Mouse (Mus musculus): ENCODE results near the gene Ncln.
A peak's percentile ranks its signal among the peaks of the same experiment; 100 is the strongest.

Ncln gene

DNA sequence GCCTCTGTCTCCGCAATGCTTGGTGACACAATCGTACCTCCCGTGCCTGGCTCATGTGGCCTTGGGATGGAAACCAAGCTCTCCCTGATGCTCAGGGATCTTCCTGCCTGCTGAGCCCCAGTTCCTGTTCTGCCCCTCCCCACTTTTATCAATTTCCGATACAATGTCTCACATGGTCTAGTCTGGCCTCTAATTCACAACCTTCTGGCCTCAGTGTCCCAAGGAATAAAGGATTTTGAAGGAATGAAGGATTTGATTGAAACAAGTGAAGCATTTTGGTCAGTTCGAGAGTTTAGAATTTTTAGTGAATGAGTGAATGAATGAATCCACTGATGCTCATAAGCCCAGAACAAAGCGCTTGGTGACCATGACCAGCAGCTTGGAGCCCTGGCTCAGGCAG, 26.9 kb upstream of the Ncln start:
- TF ChIP-seq CTCF (conservative IDR thresholded peaks at IDR 0.05; ENCODE audit: low read length) = no peak
- TF ChIP-seq POU5F1 (IDR thresholded peaks at IDR 0.05; ENCODE audit: borderline replicate concordance, low read length) = no peak
- TF ChIP-seq NANOG (IDR thresholded peaks at IDR 0.05; ENCODE audit: borderline replicate concordance, low read length) = no peak
- peak overlapping the region; percentile 69 for H3K4me3 ChIP-seq (replicated peaks; ENCODE audit: low read length)

DNA sequence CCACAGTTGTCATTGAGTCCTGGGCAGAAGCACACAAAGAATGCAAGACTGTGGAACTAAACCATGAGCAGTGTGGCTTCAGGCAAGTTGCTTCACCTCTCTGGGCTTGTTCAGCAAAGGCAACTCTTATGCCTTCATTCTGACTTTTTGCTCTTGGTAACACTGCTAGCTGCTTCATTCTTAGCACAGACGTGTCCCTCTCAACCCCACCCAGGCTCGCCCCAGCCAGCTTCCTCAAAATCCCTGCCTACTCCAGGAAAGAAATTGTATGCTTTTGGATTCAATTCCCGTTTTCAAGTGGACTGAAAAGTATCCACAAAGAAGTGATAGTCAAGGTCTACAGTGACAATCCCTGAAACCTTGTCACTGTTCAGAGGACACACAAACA, 23.8 kb upstream of the Ncln start:
- TF ChIP-seq NANOG (IDR thresholded peaks at IDR 0.05; ENCODE audit: borderline replicate concordance, low read length) = no peak
- TF ChIP-seq POU5F1 (IDR thresholded peaks at IDR 0.05; ENCODE audit: borderline replicate concordance, low read length) = no peak
- TF ChIP-seq CTCF (conservative IDR thresholded peaks at IDR 0.05; ENCODE audit: low read length) = no peak
- Histone ChIP-seq H3K9me3 (ENCODE audit: low read length) (no peaks in the 10 kb centered on the region), H3K4me3 (replicated peaks; ENCODE audit: low read length) (no peak overlapping the region), H3K4me1 (replicated peaks; ENCODE audit: low read depth, low read length) (peaks cover 37% of the 10 kb centered on the region), H3K27me3 (ENCODE audit: insufficient read depth, low read length) (peaks cover 33% of the 10 kb centered on the region), H3K36me3 (ENCODE audit: insufficient read depth, low read length) (no peaks in the 10 kb centered on the region)

More for the DNA sequence above, 26.9 kb upstream of the Ncln start:
- Histone ChIP-seq H3K27me3 (ENCODE audit: insufficient read depth, low read length) (peaks cover 33% of the 10 kb centered on the region), H3K9me3 (ENCODE audit: low read length) (no peaks in the 10 kb centered on the region), H3K4me1 (replicated peaks; ENCODE audit: low read depth, low read length) (peaks cover 29% of the 10 kb centered on the region), H3K36me3 (ENCODE audit: insufficient read depth, low read length) (no peaks in the 10 kb centered on the region)

DNA sequence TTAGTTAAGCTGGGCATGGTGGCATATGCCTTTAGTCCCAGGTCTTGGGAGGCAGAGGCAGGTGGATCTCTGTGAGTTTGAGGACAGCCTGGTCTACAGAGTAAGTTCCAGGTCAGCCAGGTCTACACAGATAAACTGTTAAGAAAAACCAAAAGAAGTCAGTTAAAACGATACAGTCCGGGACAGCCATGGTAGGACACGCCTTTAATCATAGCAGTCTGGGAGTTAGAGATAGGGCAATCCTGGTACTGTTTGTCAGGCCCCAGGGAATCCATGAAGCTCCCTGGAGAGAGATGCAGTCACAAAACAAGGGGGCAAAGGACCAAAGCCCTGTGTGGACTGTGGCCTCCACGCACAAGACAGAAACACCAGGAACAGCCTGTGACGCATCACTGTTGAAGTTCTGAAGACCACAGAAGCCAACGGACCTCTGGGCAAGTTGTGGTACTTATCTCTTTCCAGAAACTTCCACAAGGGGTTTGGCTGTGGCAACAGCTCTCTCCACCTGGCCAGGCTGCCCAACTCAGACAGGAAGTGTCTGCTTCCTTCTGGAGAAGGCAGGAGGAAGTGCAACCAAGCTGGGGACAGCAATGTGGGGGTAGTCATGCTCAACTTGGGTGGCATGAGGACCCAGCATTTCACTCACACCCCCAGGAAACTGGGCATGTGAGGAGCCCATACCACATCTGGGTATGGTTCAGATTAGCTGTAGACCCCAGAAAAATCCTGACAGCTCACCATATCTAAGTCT, 23.2 kb upstream of the Ncln start:
- Histone ChIP-seq H3K9me3 (ENCODE audit: low read length) (no peaks in the 10 kb centered on the region), H3K4me3 (replicated peaks; ENCODE audit: low read length) (no peak overlapping the region), H3K27me3 (ENCODE audit: insufficient read depth, low read length) (peaks cover 28% of the 10 kb centered on the region), H3K36me3 (ENCODE audit: insufficient read depth, low read length) (no peaks in the 10 kb centered on the region), H3K4me1 (replicated peaks; ENCODE audit: low read depth, low read length) (peaks cover 31% of the 10 kb centered on the region)
- TF ChIP-seq CTCF (conservative IDR thresholded peaks at IDR 0.05; ENCODE audit: low read length) (no peak), POU5F1 (IDR thresholded peaks at IDR 0.05; ENCODE audit: borderline replicate concordance, low read length) (no peak), NANOG (IDR thresholded peaks at IDR 0.05; ENCODE audit: borderline replicate concordance, low read length) (no peak)

DNA sequence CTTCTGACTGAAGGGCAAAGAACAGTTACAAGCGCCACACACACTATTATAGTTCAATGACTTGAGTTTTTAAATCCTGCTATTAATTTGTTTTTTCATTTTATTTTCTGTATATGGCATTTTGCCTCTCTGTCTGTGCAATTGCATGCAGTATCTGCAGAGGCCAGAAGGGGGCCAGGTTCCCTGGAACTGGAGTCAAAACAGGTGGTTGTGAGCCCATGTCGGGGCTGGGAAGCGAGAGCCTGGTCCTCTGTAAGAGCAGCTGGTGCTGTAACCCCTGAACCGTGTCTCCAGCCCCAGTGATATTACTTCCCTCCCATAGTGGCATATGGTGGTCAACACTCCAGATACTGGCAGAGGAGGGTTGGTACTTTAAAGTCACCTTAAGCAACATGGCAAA, 22.4 kb upstream of the Ncln start:
- H3K4me3 ChIP-seq (replicated peaks; ENCODE audit: low read length) = no peak overlapping the region
- no peaks in the 10 kb centered on the region for H3K36me3 ChIP-seq (ENCODE audit: insufficient read depth, low read length)
- H3K4me1 ChIP-seq (replicated peaks; ENCODE audit: low read depth, low read length) = peaks cover 23% of the 10 kb centered on the region
- peaks cover 6% of the 10 kb centered on the region for H3K9me3 ChIP-seq (ENCODE audit: low read length)
- H3K27me3 ChIP-seq (ENCODE audit: insufficient read depth, low read length) = peaks cover 22% of the 10 kb centered on the region
- peak; percentile 80 for TF ChIP-seq CTCF (conservative IDR thresholded peaks at IDR 0.05; ENCODE audit: low read length)
- TF ChIP-seq POU5F1 (IDR thresholded peaks at IDR 0.05; ENCODE audit: borderline replicate concordance, low read length) = no peak
- TF ChIP-seq NANOG (IDR thresholded peaks at IDR 0.05; ENCODE audit: borderline replicate concordance, low read length) = no peak

DNA sequence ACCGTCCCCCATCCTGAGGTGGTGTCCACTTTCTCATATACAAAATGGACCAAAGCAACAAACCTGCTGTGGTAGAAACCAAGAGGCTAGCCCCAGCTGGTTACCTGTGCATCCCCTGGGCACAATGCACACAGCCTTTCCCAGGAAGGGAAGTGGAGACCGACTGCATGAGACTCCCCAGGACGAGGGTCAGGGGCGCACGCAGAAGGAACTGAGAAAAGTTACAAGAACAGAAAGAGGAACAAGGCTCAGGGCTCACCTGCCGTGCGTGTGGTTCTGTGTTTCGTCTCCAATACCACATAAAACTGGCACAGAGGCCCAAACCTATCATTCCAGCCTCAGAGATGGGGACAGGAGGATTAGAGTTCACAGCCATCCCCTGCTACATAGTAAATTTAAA, 21.0 kb upstream of the Ncln start:
- H3K4me3 ChIP-seq (replicated peaks; ENCODE audit: low read length) = no peak overlapping the region
- H3K36me3 ChIP-seq (ENCODE audit: insufficient read depth, low read length) = no peaks in the 10 kb centered on the region
- peaks cover 8% of the 10 kb centered on the region for H3K9me3 ChIP-seq (ENCODE audit: low read length)
- TF ChIP-seq POU5F1 (IDR thresholded peaks at IDR 0.05; ENCODE audit: borderline replicate concordance, low read length) (no peak), NANOG (IDR thresholded peaks at IDR 0.05; ENCODE audit: borderline replicate concordance, low read length) (no peak), CTCF (conservative IDR thresholded peaks at IDR 0.05; ENCODE audit: low read length) (no peak)
- H3K27me3 ChIP-seq (ENCODE audit: insufficient read depth, low read length) = peaks cover 27% of the 10 kb centered on the region
- peaks cover 22% of the 10 kb centered on the region for H3K4me1 ChIP-seq (replicated peaks; ENCODE audit: low read depth, low read length)

DNA sequence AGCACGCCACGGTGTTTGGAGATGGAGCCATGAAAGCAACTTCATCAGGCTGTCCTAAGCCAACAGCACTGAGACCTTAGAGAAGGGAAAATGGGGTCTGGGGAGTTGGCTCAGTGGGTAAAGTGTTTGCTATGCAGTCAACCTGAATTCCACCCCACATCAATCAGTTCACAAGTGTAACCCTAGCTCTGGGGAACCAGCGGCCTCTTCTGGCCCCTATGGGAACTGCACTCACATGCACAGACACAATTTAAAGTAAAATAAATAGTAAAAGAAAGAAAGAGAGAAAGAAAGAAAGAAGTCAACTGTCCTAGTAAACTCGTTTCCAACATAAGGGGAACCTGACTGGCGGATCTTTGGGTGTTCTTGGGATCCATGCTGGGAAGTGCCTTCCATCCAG, 17.6 kb upstream of the Ncln start:
- Histone ChIP-seq H3K4me3 (replicated peaks; ENCODE audit: low read length) (no peak overlapping the region), H3K27me3 (ENCODE audit: insufficient read depth, low read length) (peaks cover 28% of the 10 kb centered on the region), H3K4me1 (replicated peaks; ENCODE audit: low read depth, low read length) (peaks cover 54% of the 10 kb centered on the region), H3K9me3 (ENCODE audit: low read length) (peaks cover 8% of the 10 kb centered on the region), H3K36me3 (ENCODE audit: insufficient read depth, low read length) (no peaks in the 10 kb centered on the region)
- TF ChIP-seq CTCF (conservative IDR thresholded peaks at IDR 0.05; ENCODE audit: low read length) (peak; percentile 76), NANOG (IDR thresholded peaks at IDR 0.05; ENCODE audit: borderline replicate concordance, low read length) (no peak), POU5F1 (IDR thresholded peaks at IDR 0.05; ENCODE audit: borderline replicate concordance, low read length) (no peak)

DNA sequence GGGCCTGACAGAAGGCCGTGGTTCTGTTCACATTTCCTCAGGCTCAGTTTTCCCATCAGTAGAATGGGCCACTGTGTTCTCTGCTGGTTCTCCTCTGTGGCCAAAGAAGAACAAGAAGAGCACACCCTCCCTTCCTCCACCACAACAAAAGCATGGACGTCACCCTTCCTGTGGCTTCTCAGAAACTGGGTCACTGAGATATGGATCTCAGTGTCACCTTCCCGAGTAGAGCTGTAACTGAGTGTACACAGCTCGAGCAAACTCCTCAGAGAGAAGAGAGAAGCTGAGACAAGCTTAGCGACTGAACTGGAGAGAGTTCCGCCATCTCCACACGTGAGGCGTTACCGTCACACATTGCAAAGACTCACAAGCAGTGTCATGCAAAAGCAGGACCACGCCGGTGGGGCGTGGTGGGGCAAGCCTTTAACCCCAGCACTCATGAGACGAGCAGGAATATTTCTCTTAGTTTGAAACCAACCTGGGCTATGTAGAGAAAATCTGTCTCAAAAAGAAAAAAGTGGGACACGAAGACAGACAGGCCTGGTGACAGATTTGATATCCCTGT, 14.1 kb upstream of the Ncln start:
- peaks cover 15% of the 10 kb centered on the region for H3K36me3 ChIP-seq (ENCODE audit: insufficient read depth, low read length)
- peaks cover 9% of the 10 kb centered on the region for H3K9me3 ChIP-seq (ENCODE audit: low read length)
- H3K4me1 ChIP-seq (replicated peaks; ENCODE audit: low read depth, low read length) = peaks cover 72% of the 10 kb centered on the region
- H3K4me3 ChIP-seq (replicated peaks; ENCODE audit: low read length) = peak overlapping the region; percentile 5; the same call in 1 of the 2 replicates
- TF ChIP-seq NANOG (IDR thresholded peaks at IDR 0.05; ENCODE audit: borderline replicate concordance, low read length) (no peak), POU5F1 (IDR thresholded peaks at IDR 0.05; ENCODE audit: borderline replicate concordance, low read length) (no peak; the same call in 1 of the 2 replicates)
- peaks cover 28% of the 10 kb centered on the region for H3K27me3 ChIP-seq (ENCODE audit: insufficient read depth, low read length)

DNA sequence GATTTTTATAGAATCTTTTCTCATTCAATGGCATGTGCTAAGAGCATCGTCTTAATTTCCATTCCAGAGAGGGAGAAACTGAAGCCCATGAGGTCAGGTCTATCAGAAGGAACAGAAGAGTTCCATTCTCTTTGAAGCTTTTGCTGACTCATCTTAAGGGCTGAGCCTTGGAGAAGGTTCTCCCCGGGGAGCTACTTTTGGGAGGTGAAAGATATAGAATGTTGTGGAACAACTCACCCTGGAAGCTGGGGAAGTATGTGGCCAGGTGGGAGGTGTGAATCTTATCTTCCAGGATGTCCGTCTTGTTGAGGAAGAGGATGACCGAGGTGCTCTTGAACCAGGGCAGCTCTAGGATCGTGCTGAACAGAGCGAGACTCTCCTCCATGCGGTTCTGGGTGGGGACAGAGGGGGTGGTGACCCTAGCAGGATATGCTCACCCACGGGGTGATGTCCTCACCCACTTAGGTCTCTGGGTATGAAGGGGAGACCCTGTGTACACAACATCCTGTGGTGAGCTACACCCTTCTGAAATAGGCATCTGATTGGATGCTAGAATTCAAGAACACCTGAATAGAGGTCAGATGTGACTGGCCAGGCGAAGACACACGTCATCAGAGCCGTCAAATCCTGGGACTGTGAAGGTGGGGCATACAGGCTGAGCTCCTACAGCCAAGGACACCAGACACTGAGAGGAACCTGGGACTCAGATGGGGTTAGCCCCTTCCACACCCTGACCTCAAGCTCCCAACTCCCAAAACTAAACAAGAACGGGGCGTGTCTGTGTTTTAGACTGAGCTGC, 11.7 kb upstream of the Ncln start:
- peak overlapping the region; percentile 76 for H3K4me3 ChIP-seq (replicated peaks; ENCODE audit: low read length)
- H3K4me1 ChIP-seq (replicated peaks; ENCODE audit: low read depth, low read length) = peaks cover 91% of the 10 kb centered on the region
- H3K27me3 ChIP-seq (ENCODE audit: insufficient read depth, low read length) = peaks cover 19% of the 10 kb centered on the region
- peaks cover 38% of the 10 kb centered on the region for H3K36me3 ChIP-seq (ENCODE audit: insufficient read depth, low read length)
- peaks cover 6% of the 10 kb centered on the region; the same call in 1 of the 2 replicates for H3K9me3 ChIP-seq (ENCODE audit: low read length)
- no peak for TF ChIP-seq NANOG (IDR thresholded peaks at IDR 0.05; ENCODE audit: borderline replicate concordance, low read length)
- TF ChIP-seq POU5F1 (IDR thresholded peaks at IDR 0.05; ENCODE audit: borderline replicate concordance, low read length) = no peak
- TF ChIP-seq CTCF (conservative IDR thresholded peaks at IDR 0.05; ENCODE audit: low read length) = no peak

All from E14TG2a.4 (cell line).